Mouse (Mus musculus): ENCODE results near the gene Igfbp7. TPM values are rescaled to one million over a fixed set of nuclear protein-coding genes. Genes with fewer than 3 reads are reported as not detected.

Igfbp7 gene
- total and polyA plus RNA-seq, 3 experiments = 0.17 to 0.70 (median 0.35) TPM

- no peak for TF ChIP-seq MEF2A (IDR thresholded peaks at IDR 0.05; ENCODE audit: borderline replicate concordance, low read depth, low read length)
- no peak for TF ChIP-seq SIN3A (IDR thresholded peaks at IDR 0.05; ENCODE audit: low read length)
- no peak for TF ChIP-seq IRF4 (IDR thresholded peaks at IDR 0.05; ENCODE audit: low read depth, low read length)
- TF ChIP-seq USF2 (conservative IDR thresholded peaks at IDR 0.05; ENCODE audit: low read depth, low read length) = no peak
- TF ChIP-seq JUN (IDR thresholded peaks at IDR 0.05; ENCODE audit: insufficient read depth, low read depth, low read length) = no peak
- TF ChIP-seq MAZ (IDR thresholded peaks at IDR 0.05; ENCODE audit: low read depth, low read length) = no peak
- no peak for TF ChIP-seq MYC (IDR thresholded peaks at IDR 0.05; ENCODE audit: low read depth, low read length)
- TF ChIP-seq USF1 (IDR thresholded peaks at IDR 0.05; ENCODE audit: low read depth, low read length) = no peak
- no peak for TF ChIP-seq RAD21 (IDR thresholded peaks at IDR 0.05; ENCODE audit: low read depth, low read length)
- TF ChIP-seq KAT2A (IDR thresholded peaks at IDR 0.05; ENCODE audit: insufficient replicate concordance, low read length) = no peak
- no peak for TF ChIP-seq ZC3H11A (IDR thresholded peaks at IDR 0.05; ENCODE audit: low read depth, low read length)
- TF ChIP-seq ZKSCAN1 (IDR thresholded peaks at IDR 0.05; ENCODE audit: borderline replicate concordance, low read depth, low read length) = no peak
- dilution Hi-C loops (cut with MboI; ENCODE audit: extremely low pct_ligation_motif_present, extremely low pct_unique_long_range_greater_than_20kb, low sequenced_read_pairs) = no loop called here
- in situ Hi-C loops (cut with MboI; ENCODE audit: low pct_ligation_motif_present, low pct_unique_long_range_greater_than_20kb, low sequenced_read_pairs) = loop anchor here (25.0 kb wide), 1 partner anchor 418 kb away; no protein-coding TSS in a partner anchor
- no peaks in the 10 kb centered on the region for H3K9me3 ChIP-seq (replicated peaks; ENCODE audit: low read length)
- no peaks in the 10 kb centered on the region for H3K36me3 ChIP-seq (replicated peaks in 1 of 2; ENCODE audit: control insufficient read depth in 1 of 2, insufficient read depth in 1 of 2, low read length in 1 of 2)
- H3K9ac ChIP-seq (ENCODE audit: insufficient read depth, low read depth) = no peak overlapping the region
- no peak overlapping the region for H3K4me3 ChIP-seq (replicated peaks in 1 of 3; ENCODE audit: low read depth in 2 of 3, low read length in 2 of 3, poor library complexity in 1 of 3)
- peaks cover 35 to 77% of the 10 kb centered on the region in 2 experiments for H3K4me1 ChIP-seq (ENCODE audit: control insufficient read depth in 1 of 2, insufficient read depth in 2 of 2)
- H3K4me2 ChIP-seq (ENCODE audit: insufficient read depth, low read depth, poor library complexity, severe bottlenecking) = no peak overlapping the region
- no peaks in the 10 kb centered on the region for H3K79me2 ChIP-seq (replicated peaks; ENCODE audit: control insufficient read depth, extremely low read depth, insufficient read depth, poor library complexity, severe bottlenecking)
- DNase-seq (ENCODE audit: extremely low read depth) = no peak
- no peaks in the 10 kb centered on the region for H3K27me3 ChIP-seq (replicated peaks)
- no peak overlapping the region for H3K27ac ChIP-seq (ENCODE audit: insufficient read depth, low read depth)
Observed at GRCm38 (mm10) chr5:77369394-77369793, 38.4 kb downstream of the Igfbp7 start.

GRCm38 (mm10) chr5:77368194-77368593 lies 39.6 kb downstream of the Igfbp7 start:
- peak; percentile 68 for TF ChIP-seq BHLHE40 (IDR thresholded peaks at IDR 0.05; ENCODE audit: low read depth, low read length)
- TF ChIP-seq RCOR1 (conservative IDR thresholded peaks at IDR 0.05; ENCODE audit: low read depth, low read length) = no peak
- TF ChIP-seq TCF12 (IDR thresholded peaks at IDR 0.05; ENCODE audit: low read depth, low read length) = peak; percentile 67; the same call in 1 of the 2 replicates
- no peak for TF ChIP-seq KAT2A (IDR thresholded peaks at IDR 0.05; ENCODE audit: insufficient replicate concordance, low read length)
- TF ChIP-seq ZKSCAN1 (IDR thresholded peaks at IDR 0.05; ENCODE audit: borderline replicate concordance, low read depth, low read length) = no peak
- no peak for TF ChIP-seq NELFE (IDR thresholded peaks at IDR 0.05; ENCODE audit: low read depth, low read length)
- TF ChIP-seq ZNF384 (IDR thresholded peaks at IDR 0.05; ENCODE audit: low read depth, low read length) = no peak
- 0 out of 2 replicates have a peak, but pooled peaks have one; percentile 42 for TF ChIP-seq ETS1 (conservative IDR thresholded peaks at IDR 0.05; ENCODE audit: low read depth, low read length)
- no peak for TF ChIP-seq MAX (IDR thresholded peaks at IDR 0.05; ENCODE audit: low read length)
- TF ChIP-seq CHD2 (IDR thresholded peaks at IDR 0.05; ENCODE audit: low read length) = no peak
- no peak; the same call in 1 of the 2 replicates for TF ChIP-seq POLR2A (IDR thresholded peaks at IDR 0.05; ENCODE audit: low read depth, low read length)
- no peak for TF ChIP-seq ELF1 (IDR thresholded peaks at IDR 0.05; ENCODE audit: low read depth, low read length)
- no peak for TF ChIP-seq USF2 (conservative IDR thresholded peaks at IDR 0.05; ENCODE audit: low read depth, low read length)
- no peak; the same call in none of the 2 replicates for TF ChIP-seq EP300 (IDR thresholded peaks at IDR 0.05; ENCODE audit: low read length)
- no peak for TF ChIP-seq ZC3H11A (IDR thresholded peaks at IDR 0.05; ENCODE audit: low read depth, low read length)
- TF ChIP-seq PAX5 (IDR thresholded peaks at IDR 0.05; ENCODE audit: low read length) = no peak
- TF ChIP-seq MYC (IDR thresholded peaks at IDR 0.05; ENCODE audit: low read depth, low read length) = no peak
- TF ChIP-seq E2F4 (IDR thresholded peaks at IDR 0.05; ENCODE audit: insufficient replicate concordance, low read depth, low read length) = no peak
- TF ChIP-seq ZMIZ1 (IDR thresholded peaks at IDR 0.05; ENCODE audit: low read depth, low read length) = no peak
- no peak for TF ChIP-seq MXI1 (IDR thresholded peaks at IDR 0.05; ENCODE audit: low read depth, low read length)
- H3K4me2 ChIP-seq (ENCODE audit: insufficient read depth, low read depth, poor library complexity, severe bottlenecking) = peak overlapping the region; percentile 76
- dilution Hi-C loops (cut with MboI; ENCODE audit: extremely low pct_ligation_motif_present, extremely low pct_unique_long_range_greater_than_20kb, low sequenced_read_pairs) = no loop called here

More at GRCm38 (mm10) chr5:77368194-77368593, 39.6 kb downstream of the Igfbp7 start:
- peak overlapping the region; percentile 49 for H3K9ac ChIP-seq (ENCODE audit: insufficient read depth, low read depth)
- H3K4me3 ChIP-seq (replicated peaks in 1 of 3; ENCODE audit: low read depth in 2 of 3, low read length in 2 of 3, poor library complexity in 1 of 3) = no peak overlapping the region
- peaks cover 32 to 72% of the 10 kb centered on the region in 2 experiments for H3K4me1 ChIP-seq (ENCODE audit: control insufficient read depth in 1 of 2, insufficient read depth in 2 of 2)
- peak; percentile 79 for DNase-seq (ENCODE audit: extremely low read depth)
- H3K27me3 ChIP-seq (replicated peaks) = no peaks in the 10 kb centered on the region
- no peaks in the 10 kb centered on the region for H3K79me2 ChIP-seq (replicated peaks; ENCODE audit: control insufficient read depth, extremely low read depth, insufficient read depth, poor library complexity, severe bottlenecking)
- H3K36me3 ChIP-seq (replicated peaks in 1 of 2; ENCODE audit: control insufficient read depth in 1 of 2, insufficient read depth in 1 of 2, low read length in 1 of 2) = no peaks in the 10 kb centered on the region
- in situ Hi-C loops (cut with MboI; ENCODE audit: low pct_ligation_motif_present, low pct_unique_long_range_greater_than_20kb, low sequenced_read_pairs) = loop anchor here (25.0 kb wide), 1 partner anchor 419 kb away; no protein-coding TSS in a partner anchor
- peak overlapping the region; percentile 70; the same call in 1 of the 2 replicates for H3K27ac ChIP-seq (ENCODE audit: insufficient read depth, low read depth)
- H3K9me3 ChIP-seq (replicated peaks; ENCODE audit: low read length) = no peaks in the 10 kb centered on the region

All from CH12.LX (cell line).